Mouse (Mus musculus) T-helper 17 cell (primary cell): ENCODE data around the gene Pcyt2.

Experiments used
- in situ Hi-C, 2 experiments: fragments of 300-600 bp; cut with MboI, MseI; formaldehyde crosslinking; loops; 1 replicate in 1 of 2; 2 replicates in 1 of 2; pipeline ENCODE4 v1.15.1; 2025; ENCODE audit warnings: high pct_unique_total_duplicates in 2 of 2

Pcyt2 gene

DNA sequence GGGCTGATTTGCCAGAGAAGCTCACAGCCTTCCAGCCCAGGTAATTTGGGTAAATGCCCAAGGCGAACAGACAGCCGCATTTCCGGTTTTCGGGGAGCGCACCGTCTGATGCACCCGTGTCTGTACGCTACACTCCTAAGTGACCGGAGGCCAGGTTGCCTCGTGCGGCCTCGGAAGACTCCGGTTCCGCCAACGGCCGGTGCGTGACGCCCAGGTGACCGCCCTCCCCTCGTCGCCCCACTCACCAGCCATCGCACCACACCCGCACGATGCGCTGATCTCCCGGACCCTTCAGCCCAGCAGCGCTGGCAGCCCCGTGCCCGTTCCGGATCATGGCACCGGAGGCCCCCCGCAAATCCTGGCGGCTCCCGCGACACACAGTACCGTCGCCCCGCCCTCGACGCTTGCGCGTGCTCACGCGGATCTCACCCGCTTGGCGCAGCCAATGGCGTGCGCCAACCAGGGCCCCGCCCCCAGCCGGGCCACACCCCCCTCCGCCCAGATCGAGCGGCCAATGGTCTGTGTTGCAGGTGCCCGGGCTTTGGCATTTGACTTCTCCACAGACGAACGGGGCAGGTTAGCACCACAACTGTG lies at the start of gene Pcyt2:
Pcyt2 (minus strand) TSS at position 418 of the 594 bp plus-strand sequence.
- in situ Hi-C loops, result no loop called here

DNA sequence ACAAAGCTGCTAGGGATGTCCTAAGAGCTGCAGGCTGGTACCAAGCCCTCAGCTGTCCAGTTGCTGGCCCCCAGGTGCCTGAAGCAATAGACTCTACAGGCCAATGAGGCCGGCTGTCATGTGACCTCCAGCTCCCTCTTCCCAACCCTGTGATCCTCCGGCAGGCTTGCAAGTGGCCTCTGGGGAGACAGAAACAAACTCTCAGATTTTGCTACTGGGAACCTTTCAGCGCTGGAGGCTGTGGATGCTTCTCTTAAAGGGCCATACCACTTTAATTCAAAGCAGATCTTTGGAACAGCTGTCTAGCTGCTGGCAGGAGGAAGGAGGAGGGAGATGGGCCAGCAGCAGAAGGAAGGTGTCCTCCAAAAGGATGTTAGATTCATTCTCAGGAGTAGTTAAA lies 48.9 kb upstream of the Pcyt2 start:
- in situ Hi-C loops, result no loop called here

DNA sequence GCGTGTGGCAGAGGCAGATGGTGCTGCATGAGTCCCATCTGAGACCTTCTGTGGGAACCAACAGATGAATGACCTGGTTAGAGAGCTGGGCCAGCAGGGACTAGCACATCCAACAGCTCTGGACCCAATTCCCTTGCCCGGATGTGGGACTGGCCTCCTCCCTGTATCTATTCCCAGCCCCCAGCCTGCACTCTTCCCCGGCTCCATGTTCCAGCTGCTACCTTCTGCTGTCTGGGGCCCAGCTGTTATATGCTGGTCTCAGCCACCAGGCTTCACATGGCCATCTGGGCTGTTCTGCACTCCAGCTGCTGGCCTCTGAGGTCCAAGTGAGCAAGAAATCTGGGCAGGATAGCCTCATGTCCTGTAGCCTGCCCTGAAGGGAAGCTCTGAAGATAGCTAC lies 47.7 kb upstream of the Pcyt2 start:
- in situ Hi-C loops, result no loop called here

GRCm38 (mm10) chr11:120663714-120664113 lies 46.0 kb upstream of the Pcyt2 start:
- in situ Hi-C loops, result no loop called here

DNA sequence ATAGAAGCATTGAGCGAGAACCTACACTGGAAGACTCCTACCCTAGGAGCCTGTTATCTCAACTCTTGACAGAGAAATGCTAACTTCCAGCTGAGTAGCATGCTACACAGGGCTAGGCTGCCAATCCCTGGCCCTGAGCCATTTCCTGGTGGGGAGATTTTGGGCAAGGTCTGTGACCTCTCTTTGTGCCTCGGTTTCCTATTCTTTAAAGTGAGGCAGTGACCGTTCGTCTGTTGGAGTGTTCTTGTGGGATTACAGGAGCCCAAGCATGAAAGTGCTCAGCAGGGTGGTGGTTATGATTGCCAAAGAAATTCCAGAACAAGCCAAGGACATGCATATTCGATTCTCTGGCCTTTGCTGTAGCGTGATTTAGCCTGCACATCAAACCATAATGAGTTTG lies 45.0 kb upstream of the Pcyt2 start:
- in situ Hi-C loops, result no loop called here

DNA sequence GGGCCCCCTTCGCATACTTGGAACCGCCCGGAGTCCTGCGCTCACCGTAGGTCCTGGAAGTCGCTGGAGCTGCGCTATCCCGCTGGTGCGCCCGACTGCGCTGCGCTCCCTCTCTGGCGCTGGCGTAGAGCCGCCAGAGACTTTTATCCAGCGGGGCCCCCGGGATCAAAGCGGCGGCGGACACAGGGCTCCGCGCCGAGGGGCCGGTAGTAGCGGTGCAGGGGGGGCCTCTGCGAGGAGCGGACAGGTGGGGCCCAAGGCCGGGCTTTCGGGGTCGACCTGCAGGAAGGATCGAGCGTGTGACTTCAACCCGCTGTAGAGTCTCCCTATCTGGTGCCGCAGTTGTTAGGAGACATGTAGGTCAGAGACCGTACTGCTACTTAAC lies 43.3 kb upstream of the Pcyt2 start, which contains the start of gene Notum:
Notum (minus strand) TSS at position 100 of the 385 bp plus-strand sequence.
- in situ Hi-C loops, result no loop called here

- in situ Hi-C loops, result no loop called here
Observed at GRCm38 (mm10) chr11:120660301-120661075, 42.8 kb upstream of the Pcyt2 start.

DNA sequence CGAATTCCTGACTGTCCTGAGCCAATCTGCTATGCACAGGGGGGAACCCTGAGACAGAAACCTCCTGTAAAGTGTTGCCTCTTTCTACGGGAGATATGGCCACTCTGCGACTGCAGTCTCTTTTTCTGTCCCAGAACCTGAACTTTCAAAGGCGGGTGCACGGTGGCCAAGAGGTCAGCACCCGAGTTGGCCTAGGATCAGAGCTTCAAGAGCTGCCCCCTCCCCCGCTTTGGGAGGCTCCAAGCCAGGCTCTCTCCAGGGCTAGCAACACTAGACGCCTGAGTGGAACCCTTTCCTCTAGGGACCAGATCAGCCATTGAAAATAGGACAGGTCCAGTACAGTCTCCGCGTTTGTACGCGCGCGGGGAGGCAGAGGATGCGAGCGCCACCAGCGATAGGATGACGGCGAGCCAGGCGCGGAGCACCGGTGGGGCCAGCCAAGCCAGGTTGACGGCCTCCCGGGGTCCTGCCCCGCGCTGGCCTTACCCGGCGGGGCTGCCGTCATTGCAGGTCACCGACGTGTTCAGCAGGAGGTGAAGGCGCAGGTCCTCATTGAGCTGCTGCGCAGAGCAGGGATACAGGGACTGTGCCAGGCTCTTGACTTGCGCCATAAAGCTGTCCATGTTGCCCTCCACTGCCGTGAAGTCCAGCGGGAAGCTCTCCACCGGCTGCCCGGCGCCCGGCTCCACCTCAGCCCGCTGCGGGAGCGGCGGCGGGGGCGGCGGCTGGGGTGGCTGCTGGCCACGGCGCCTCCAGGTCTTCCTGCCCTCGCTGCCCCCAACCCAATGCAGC lies 42.0 kb upstream of the Pcyt2 start:
- in situ Hi-C loops, result no loop called here

- in situ Hi-C loops, result no loop called here
Observed at GRCm38 (mm10) chr11:120658876-120659410, 41.2 kb upstream of the Pcyt2 start.

DNA sequence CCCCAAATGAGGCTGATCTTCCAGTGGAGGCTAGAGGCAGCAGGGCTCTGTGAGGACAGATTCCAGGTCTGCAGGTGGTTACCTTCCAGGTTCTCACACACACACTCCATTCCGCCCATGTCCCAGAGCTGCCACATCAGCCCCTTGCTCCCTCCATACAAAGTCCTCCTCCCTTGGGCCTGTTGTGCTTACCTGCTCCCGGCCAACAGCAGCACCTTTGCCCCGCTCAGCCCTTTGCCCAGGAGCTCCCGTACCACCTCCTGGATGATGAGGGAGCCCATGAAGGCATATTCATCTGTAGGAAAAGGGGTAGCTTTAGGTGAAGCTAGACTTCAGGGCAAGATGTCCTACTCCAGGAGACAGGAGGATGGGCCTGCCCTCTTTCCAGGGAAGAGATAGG lies 39.6 kb upstream of the Pcyt2 start:
- in situ Hi-C loops, result no loop called here

- in situ Hi-C loops, result no loop called here
Observed at GRCm38 (mm10) chr11:120654741-120655140, 37.0 kb upstream of the Pcyt2 start.

DNA sequence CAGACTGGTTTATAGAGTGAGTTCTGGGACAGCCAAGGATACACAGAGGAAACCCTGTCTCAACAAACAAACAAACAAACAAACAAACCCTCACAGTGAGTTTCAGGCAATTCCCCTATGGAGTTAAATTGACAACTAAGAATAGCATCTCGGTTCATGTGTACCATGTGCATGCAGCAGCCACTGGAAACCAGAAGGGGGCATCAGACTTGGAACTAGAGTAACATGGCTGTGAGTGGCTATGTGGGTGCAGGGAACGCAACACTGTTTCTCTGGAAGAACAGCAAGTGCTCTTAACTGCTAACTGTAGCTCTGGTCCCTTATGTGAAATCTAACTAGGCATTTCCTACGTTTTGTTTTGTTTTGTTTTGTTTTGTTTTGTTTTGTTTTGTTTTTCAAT lies 34.1 kb upstream of the Pcyt2 start:
- in situ Hi-C loops, result no loop called here

GRCm38 (mm10) chr11:120648001-120648476 lies 30.3 kb upstream of the Pcyt2 start, which contains the start of gene Myadml2:
Gene Myadml2 (minus strand): TSS chr11:120648158.
- in situ Hi-C loops, result no loop called here

DNA sequence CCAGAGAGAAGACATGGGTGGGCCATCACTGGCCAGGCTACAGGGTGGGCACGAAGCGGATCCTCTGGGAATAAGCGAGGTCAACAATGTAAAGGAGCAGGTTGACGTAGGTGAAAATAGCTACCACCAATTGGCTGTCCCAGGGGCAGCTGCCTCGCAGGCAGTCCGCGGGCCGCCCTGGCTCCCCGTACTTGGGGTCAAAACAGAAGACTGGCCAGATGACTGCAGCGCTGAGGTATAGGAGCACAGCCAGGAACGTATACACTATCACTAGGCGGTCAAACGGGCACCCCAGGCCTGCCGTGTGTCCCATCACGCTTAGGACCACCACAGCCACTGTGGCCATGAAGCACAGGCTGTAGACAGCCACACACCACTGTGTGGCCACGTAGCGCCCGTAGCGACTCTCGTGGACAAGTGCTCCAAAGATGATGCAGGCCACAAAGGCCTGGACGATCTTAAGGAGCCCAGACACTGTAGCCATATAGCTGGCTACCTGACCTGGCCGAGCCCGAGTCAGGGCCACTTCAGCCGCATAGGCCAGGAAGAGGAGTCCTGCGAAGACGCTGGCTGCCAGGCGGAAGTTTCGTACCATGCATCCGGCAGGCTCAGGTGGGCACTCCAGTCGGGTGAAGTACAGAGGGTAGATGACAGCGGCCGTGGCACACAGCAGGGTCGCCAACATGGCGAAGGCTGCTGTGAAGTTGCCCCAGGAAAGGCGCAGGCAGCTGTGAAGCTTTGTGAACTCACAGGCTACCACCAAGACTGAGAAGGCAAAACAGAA lies 29.5 kb upstream of the Pcyt2 start:
- in situ Hi-C loops, result no loop called here

- in situ Hi-C loops, result no loop called here
Observed at GRCm38 (mm10) chr11:120643601-120643987, 25.9 kb upstream of the Pcyt2 start, which contains the start of gene Pycr1. Gene Pycr1 (minus strand): TSS chr11:120643769.

DNA sequence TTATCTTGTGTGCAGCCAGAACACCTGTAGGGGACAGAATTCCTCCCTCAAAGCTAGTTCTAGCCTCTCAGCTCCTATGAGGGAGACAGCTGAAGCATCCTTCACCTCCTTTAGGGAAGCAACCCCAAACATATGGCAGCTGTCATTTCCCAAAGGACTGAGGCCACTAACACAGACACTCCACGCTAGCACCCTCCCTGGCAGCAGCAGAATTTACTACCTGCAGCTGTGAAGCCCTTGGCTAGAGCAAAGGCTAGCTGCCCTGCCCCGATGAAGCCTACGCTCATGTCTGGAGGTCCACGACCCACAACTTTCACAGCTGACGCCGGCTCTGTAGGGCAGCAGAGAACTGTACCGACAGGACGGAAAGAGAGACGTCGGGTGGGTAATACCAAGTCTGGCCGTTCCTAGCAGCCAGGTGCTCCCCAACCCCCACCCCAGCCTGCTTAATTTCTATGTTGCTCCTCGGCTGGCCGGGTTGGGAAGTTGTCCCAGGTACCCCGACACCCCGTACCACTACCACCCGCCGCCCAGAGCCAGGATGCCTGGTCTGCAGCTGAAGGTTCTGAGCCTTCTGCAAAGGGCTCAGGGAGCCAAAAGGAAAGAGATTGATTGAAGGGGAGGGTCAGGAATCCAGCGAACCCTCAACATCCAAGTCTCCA lies 25.3 kb upstream of the Pcyt2 start:
- in situ Hi-C loops, result no loop called here

- in situ Hi-C loops, result no loop called here
Observed at GRCm38 (mm10) chr11:120641869-120642268, 24.1 kb upstream of the Pcyt2 start.

- in situ Hi-C loops, result no loop called here
Observed at GRCm38 (mm10) chr11:120641255-120641654, 23.5 kb upstream of the Pcyt2 start.

- in situ Hi-C loops, result no loop called here
Observed at GRCm38 (mm10) chr11:120634810-120635209, 17.1 kb upstream of the Pcyt2 start.

DNA sequence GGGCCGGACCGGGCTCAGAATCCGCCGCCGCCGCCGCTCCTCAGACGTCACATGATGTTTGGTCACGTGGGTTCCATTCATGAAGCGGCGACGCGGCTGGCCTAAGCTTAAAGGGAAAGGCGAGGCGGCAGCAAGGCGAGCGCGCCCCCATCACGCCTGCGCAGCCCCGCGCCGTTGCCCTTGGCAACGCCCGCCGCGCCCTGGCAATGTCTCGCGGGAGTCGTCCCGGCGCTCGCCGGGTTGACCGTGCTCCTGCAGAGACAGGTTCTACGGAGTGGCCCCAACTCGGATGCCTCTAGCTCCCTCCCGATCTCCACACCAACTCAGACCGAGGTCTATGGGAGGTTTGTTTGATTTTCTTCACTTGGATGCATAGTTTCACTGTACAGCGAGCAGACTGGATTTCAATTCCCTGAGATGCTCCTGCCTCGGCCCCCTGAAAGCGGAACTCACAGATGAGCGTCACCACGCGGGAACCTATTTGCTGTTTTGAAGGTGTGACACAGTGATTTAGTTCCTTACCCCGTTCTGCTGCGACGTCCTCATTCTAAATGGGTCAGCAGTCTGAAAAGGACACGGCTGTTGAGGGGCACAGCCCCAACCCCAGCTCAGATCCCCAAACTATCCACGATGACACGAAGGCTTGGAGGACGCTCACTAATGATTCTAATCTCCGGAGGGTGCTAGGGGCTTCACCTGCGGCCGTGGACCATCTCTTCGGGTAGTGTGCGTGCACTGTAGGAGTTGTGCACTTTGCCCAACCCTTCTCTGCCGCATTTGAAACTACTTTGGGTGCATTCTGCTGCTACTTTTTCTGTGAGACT lies 16.0 kb upstream of the Pcyt2 start, which contains the start of gene Mafg:
Mafg (minus strand) TSS at position 81 of the 824 bp plus-strand sequence.
- in situ Hi-C loops, result no loop called here
